Mouse (Mus musculus): ENCODE measurements at regions not wholly inside any gene's neighbourhood (a gene's known extent, or its start where the extent isn't known, plus 50 kb on each side); places are given as distances from the start of the nearest gene placed in this dataset.

DNA sequence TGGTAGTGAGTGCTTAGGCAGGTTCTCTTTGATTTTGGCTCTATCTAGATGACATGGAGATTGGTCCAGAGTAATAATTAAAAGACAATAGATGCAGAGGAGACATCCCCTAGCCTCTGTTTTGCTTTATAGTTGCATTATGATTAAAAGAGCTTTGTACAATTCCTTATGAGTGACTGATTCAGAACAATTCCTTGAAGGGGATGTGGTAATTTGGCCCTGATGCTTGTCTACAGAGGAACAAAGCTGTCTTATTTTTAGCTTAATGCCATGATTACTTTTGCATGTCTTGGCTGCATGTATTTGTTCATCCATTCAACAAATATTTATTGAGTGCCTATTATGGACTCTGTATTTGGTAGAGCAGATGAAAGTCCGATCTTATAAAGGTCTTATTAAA, 218.9 kb upstream of the Cadps start:
- TF ChIP-seq HCFC1 (IDR thresholded peaks at IDR 0.05; ENCODE audit: borderline replicate concordance, insufficient read depth, low read length) = no peak
- TF ChIP-seq ZNF384 (IDR thresholded peaks at IDR 0.05; ENCODE audit: low read depth, low read length) = no peak
- no peak for TF ChIP-seq CHD2 (IDR thresholded peaks at IDR 0.05; ENCODE audit: low read depth, low read length)
